In the genomic region with DNA sequence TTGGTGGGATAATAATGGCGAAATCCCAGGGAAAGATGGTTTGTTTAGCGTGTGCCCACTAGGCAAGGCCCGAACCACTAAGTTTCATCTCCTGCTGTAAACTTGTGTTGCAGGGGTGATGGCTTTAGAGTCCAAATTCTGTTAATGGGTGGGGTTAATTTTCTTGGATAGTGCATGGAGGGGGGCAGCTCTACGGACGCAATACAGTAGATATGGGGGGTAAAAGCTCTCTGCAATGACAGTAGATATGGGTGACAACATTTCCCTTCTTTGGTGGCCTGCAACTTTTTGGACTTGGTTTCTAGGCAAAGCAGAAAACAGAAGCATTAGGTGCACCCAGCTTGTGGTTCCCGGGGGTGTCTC, we compare ENCODE assay signal across 8 mouse cellular contexts. TPM values are rescaled to one million over a fixed set of nuclear protein-coding genes. Genes with fewer than 3 reads are reported as not detected.
DNase-seq lines count a peak whose midpoint lies in the region; ATAC-seq and TF ChIP-seq lines count a peak whose summit lies in the region.

No protein-coding gene starts in this region.

- peak overlapping the region; percentile 96 for H3K4me2 ChIP-seq in embryonic facial prominence, embryonic 13.5 days
- H3K4me2 ChIP-seq in intestine, embryonic 15.5 days (replicated peaks) = peak overlapping the region; percentile 93
- peak overlapping the region; percentile 96 for H3K4me2 ChIP-seq in neural tube, embryonic 12.5 days (replicated peaks)

- no peak for TF ChIP-seq CTCF in liver, adult 2 months (IDR thresholded peaks at IDR 0.05; ENCODE audit: low read depth, low read length)

- 58% methylated on average over 6 of the region's 6 CpGs for WGBS in liver, adult 2 months
- WGBS in embryonic facial prominence, embryonic 13.5 days = 66% methylated on average over 6 of the region's 6 CpGs
- 62% methylated on average over 6 of the region's 6 CpGs for WGBS in intestine, embryonic 15.5 days
- 73% methylated on average over 6 of the region's 6 CpGs for WGBS in neural tube, embryonic 12.5 days

- no peaks in the 10 kb centered on the region for H3K9me3 ChIP-seq in embryonic facial prominence, embryonic 13.5 days
- H3K9me3 ChIP-seq in intestine, embryonic 15.5 days = no peaks in the 10 kb centered on the region
- H3K9me3 ChIP-seq in neural tube, embryonic 12.5 days = no peaks in the 10 kb centered on the region

- H3K27ac ChIP-seq in liver, adult 2 months (replicated peaks; ENCODE audit: insufficient read depth, low read depth, low read length) = peak overlapping the region; percentile 97
- 0 out of 2 replicates have a peak overlapping the region, but pooled peaks have one; percentile 62 for H3K27ac ChIP-seq in embryonic facial prominence, embryonic 13.5 days
- no peak overlapping the region; the same call in 1 of the 2 replicates for H3K27ac ChIP-seq in intestine, embryonic 15.5 days
- H3K27ac ChIP-seq in neural tube, embryonic 12.5 days = no peak overlapping the region

- H3K9ac ChIP-seq in liver, adult 2 months (ENCODE audit: low read depth, low read length) = peak overlapping the region; percentile 97
- peak overlapping the region; percentile 90 for H3K9ac ChIP-seq in embryonic facial prominence, embryonic 13.5 days
- H3K9ac ChIP-seq in intestine, embryonic 15.5 days = peak overlapping the region; percentile 83
- H3K9ac ChIP-seq in neural tube, embryonic 12.5 days = peak overlapping the region; percentile 85

- ATAC-seq in embryonic facial prominence, embryonic 13.5 days (ENCODE audit: insufficient number of reproducible peaks, insufficient read depth, low FRiP score, low TSS enrichment, low read depth) = no peak
- no peak for ATAC-seq in intestine, embryonic 15.5 days
- ATAC-seq in neural tube, embryonic 12.5 days (ENCODE audit: low FRiP score, low read depth) = no peak

- H3K79me2 ChIP-seq in liver, adult 2 months (ENCODE audit: control insufficient read depth, insufficient read depth, low read length) = peaks cover 21% of the 10 kb centered on the region

- no peaks in the 10 kb centered on the region for H3K27me3 ChIP-seq in liver, adult 2 months (ENCODE audit: control insufficient read depth, insufficient read depth, low read length)
- peaks cover 42% of the 10 kb centered on the region for H3K27me3 ChIP-seq in embryonic facial prominence, embryonic 13.5 days
- peaks cover 18% of the 10 kb centered on the region for H3K27me3 ChIP-seq in intestine, embryonic 15.5 days (replicated peaks)
- H3K27me3 ChIP-seq in neural tube, embryonic 12.5 days (replicated peaks) = peaks cover 20% of the 10 kb centered on the region; the same call in 1 of the 2 replicates

- no peak for DNase-seq in liver, adult 2 months (ENCODE audit: extremely low read depth, low read depth, low spot score)
- DNase-seq in liver = no peak
- no peak for DNase-seq in adrenal gland, adult 8-10 months
- DNase-seq in adrenal gland, postnatal 36 days = no peak
- no peak for DNase-seq in left cerebral cortex, postnatal 14 days (ENCODE audit: low spot score in 2 of 2)

- TF ChIP-seq POLR2A in liver, adult 2 months (IDR thresholded peaks at IDR 0.05; ENCODE audit: extremely low read depth, insufficient read depth, low read length) = no peak

- peak overlapping the region; percentile 88 for H3K4me3 ChIP-seq in liver, adult 2 months (ENCODE audit: insufficient read depth, low read depth, low read length)
- H3K4me3 ChIP-seq in embryonic facial prominence, embryonic 13.5 days = peak overlapping the region; percentile 62
- H3K4me3 ChIP-seq in intestine, embryonic 15.5 days (replicated peaks) = peak overlapping the region; percentile 68
- peak overlapping the region; percentile 68 for H3K4me3 ChIP-seq in neural tube, embryonic 12.5 days

- H3K4me1 ChIP-seq in liver, adult 2 months (ENCODE audit: control insufficient read depth, insufficient read depth, low read length) = peaks cover 11% of the 10 kb centered on the region; the same call in 1 of the 2 replicates
- peaks cover 15% of the 10 kb centered on the region for H3K4me1 ChIP-seq in embryonic facial prominence, embryonic 13.5 days
- peaks cover 10% of the 10 kb centered on the region for H3K4me1 ChIP-seq in intestine, embryonic 15.5 days (replicated peaks)
- peaks cover 29% of the 10 kb centered on the region for H3K4me1 ChIP-seq in neural tube, embryonic 12.5 days

- intact Hi-C loops in left cerebral cortex, postnatal 14 days (cut with DNase I) = loop anchor here (2.0 kb wide), 1 partner anchor 36 kb away; no protein-coding TSS in a partner anchor

- H3K36me3 ChIP-seq in liver, adult 2 months (ENCODE audit: control insufficient read depth, insufficient read depth, low read length) = no peaks in the 10 kb centered on the region
- H3K36me3 ChIP-seq in embryonic facial prominence, embryonic 13.5 days = no peaks in the 10 kb centered on the region
- H3K36me3 ChIP-seq in intestine, embryonic 15.5 days = no peaks in the 10 kb centered on the region
- no peaks in the 10 kb centered on the region for H3K36me3 ChIP-seq in neural tube, embryonic 12.5 days

RNA-seq across cellular contexts. Expression of a gene that starts 0.8 kb away (rescaled TPM):
- total RNA-seq in liver, adult 2 months (2014; rRNA removed) = 9.3 and 10.7 TPM in 2 replicates
- 18.4 and 20.8 TPM in 2 replicates for polyA plus RNA-seq in liver, adult 2 months (2012; rRNA removed)
- 48.5 and 54.1 TPM in 2 replicates for polyA plus RNA-seq in embryonic facial prominence, embryonic 13.5 days (2015; fragmentation: Nextera tagmentation; extraction: Ambion mirVana)
- 57.8 and 60.0 TPM in 2 replicates for polyA plus RNA-seq in intestine, embryonic 15.5 days (2015; fragmentation: Nextera tagmentation; extraction: Ambion mirVana)
- polyA plus RNA-seq in neural tube, embryonic 12.5 days (2016; fragmentation: Nextera tagmentation; extraction: Ambion mirVana) = 191 and 213 TPM in 2 replicates
- 10 to 100 TPM; 49.5 to 53.2 (median 51.8) TPM for total RNA-seq in adrenal gland, adult 8-10 months (2022)
- 10 to 100 TPM; 37.1 to 53.6 TPM for total RNA-seq in adrenal gland, postnatal 36 days (2021)
- total RNA-seq in left cerebral cortex, postnatal 14 days (2021) = 100 to 1,000 TPM; 377 to 378 TPM

RNA-seq across cellular contexts. Expression of a gene that starts 18.5 kb away (rescaled TPM):
- not detected in 2 replicates for total RNA-seq in liver, adult 2 months (2014; rRNA removed)
- polyA plus RNA-seq in liver, adult 2 months (2012; rRNA removed) = not detected in 2 replicates
- 0.10 TPM in 1 of 2 replicates, not detected in the other for polyA plus RNA-seq in embryonic facial prominence, embryonic 13.5 days (2015; fragmentation: Nextera tagmentation; extraction: Ambion mirVana)
- polyA plus RNA-seq in intestine, embryonic 15.5 days (2015; fragmentation: Nextera tagmentation; extraction: Ambion mirVana) = 0.30 and 0.42 TPM in 2 replicates
- 0.24 and 1.7 TPM in 2 replicates for polyA plus RNA-seq in neural tube, embryonic 12.5 days (2016; fragmentation: Nextera tagmentation; extraction: Ambion mirVana)
- total RNA-seq in adrenal gland, adult 8-10 months (2022) = not detected
- total RNA-seq in adrenal gland, postnatal 36 days (2021) = not detected
- not detected for total RNA-seq in left cerebral cortex, postnatal 14 days (2021)

RNA-seq across cellular contexts. Expression of a gene that starts 25.0 kb away (rescaled TPM):
- total RNA-seq in liver, adult 2 months (2014; rRNA removed) = 0.20 and 0.28 TPM in 2 replicates
- 0.47 and 1.4 TPM in 2 replicates for polyA plus RNA-seq in liver, adult 2 months (2012; rRNA removed)
- 3.4 and 5.9 TPM in 2 replicates for polyA plus RNA-seq in embryonic facial prominence, embryonic 13.5 days (2015; fragmentation: Nextera tagmentation; extraction: Ambion mirVana)
- polyA plus RNA-seq in intestine, embryonic 15.5 days (2015; fragmentation: Nextera tagmentation; extraction: Ambion mirVana) = 29.2 and 30.8 TPM in 2 replicates
- 0.32 and 0.55 TPM in 2 replicates for polyA plus RNA-seq in neural tube, embryonic 12.5 days (2016; fragmentation: Nextera tagmentation; extraction: Ambion mirVana)
- total RNA-seq in adrenal gland, adult 8-10 months (2022) = 1 to 10 TPM; 2.1 to 6.0 (median 4.4) TPM
- total RNA-seq in adrenal gland, postnatal 36 days (2021) = 1 to 10 TPM; 1.2 to 1.5 TPM
- total RNA-seq in left cerebral cortex, postnatal 14 days (2021) = under 1 TPM; 0.24 to 0.44 TPM

Comparison
In these comparisons a context has a peak if more than half of its experiments do, and no peak if none do; other contexts are left out.
1. H3K27ac ChIP-seq: peak in liver, adult 2 months (single experiment) and embryonic facial prominence, embryonic 13.5 days (single experiment); none in intestine, embryonic 15.5 days (single experiment) and neural tube, embryonic 12.5 days (single experiment).
2. RNA of a gene that starts 0.8 kb away (total RNA-seq): 377 to 378 TPM in left cerebral cortex, postnatal 14 days; 37.1 to 53.6 TPM in adrenal gland, postnatal 36 days, 49.5 to 53.2 TPM in adrenal gland, adult 8-10 months and 9.3 to 10.7 TPM in liver, adult 2 months; every median in the first group is over 4 times any median in the second.
3. Peak in every context shown above with its lines, with median percentiles within 50 percentile points of each other: H3K4me3 ChIP-seq, H3K9ac ChIP-seq and H3K4me2 ChIP-seq.